Mouse (Mus musculus): ENCODE measurements around the gene S100a5. TPM values are rescaled to one million over a fixed set of nuclear protein-coding genes. Genes with fewer than 3 reads are reported as not detected.

Gene S100a5
- not detected for total RNA-seq (2021)
- long read RNA-seq, experiment 1: 0 reads
- long read RNA-seq, experiment 2: 0 reads

DNA sequence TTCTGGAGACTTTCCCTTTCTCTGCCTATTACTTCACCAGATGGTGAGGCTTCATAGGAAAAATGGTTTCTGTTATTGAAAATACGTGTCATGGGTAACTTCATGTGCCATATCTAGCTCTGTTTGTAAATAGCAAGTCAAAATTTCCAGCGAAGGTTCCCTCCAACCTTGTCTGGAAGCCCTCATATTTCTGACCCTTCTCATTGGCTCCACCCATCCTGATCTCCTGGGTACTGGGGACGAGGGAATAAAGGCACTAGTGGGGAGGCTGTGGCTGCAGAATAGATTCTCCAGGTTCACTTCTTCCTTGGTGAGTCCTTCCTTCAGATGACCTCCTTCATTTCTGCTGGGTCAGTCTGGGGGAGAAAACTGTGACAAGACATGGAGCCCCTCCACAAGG, at the start of gene S100a5:
Gene S100a5, plus strand, starts transcription at position 301 of the 400 bp plus-strand sequence.
- H3K27ac ChIP-seq: no peak within 1 kb of the TSS
- no peak for DNase-seq (ENCODE audit: extremely low spot score in 1 of 2, low spot score in 2 of 2)
- no peak for TF ChIP-seq CTCF (IDR thresholded peaks at IDR 0.05)
- H3K4me3 ChIP-seq: no peak within 1 kb of the TSS
- intact Hi-C loops (cut with DNase I): no loop called here

DNA sequence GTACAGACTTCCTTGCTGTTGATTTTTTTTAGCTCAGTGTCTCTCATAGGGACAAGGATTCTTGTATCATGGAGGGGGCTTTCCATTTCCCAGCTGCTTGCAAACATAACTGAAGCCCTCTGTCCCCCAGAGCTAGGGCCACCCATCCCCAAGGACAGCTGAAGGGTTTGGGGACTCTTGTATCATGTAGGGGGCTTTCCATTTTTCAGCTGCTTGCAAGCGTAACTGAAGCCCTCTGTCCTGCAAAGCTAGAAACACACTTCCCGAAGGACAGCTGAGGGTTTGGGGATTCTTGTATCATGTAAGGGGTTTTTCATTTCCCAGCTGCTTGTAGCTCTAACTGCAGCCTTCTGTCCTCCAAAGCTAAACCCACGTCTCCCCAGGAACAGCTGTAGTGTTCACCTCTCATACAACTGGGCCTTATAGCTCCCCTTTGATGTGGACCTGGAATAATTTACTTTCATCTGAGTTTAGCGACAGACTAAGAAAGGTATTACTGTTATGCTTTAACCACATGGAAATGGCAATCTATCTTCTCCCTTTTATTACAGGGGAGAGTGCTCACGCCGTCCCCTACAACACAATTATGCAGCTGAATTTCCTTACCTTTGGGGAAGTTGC, 48.2 kb upstream of the S100a5 start, which contains the start of gene S100a3:
Gene S100a3, plus strand, starts transcription at position 571 of the 621 bp plus-strand sequence.
- no peak for TF ChIP-seq CTCF (IDR thresholded peaks at IDR 0.05)
- Histone ChIP-seq H3K27ac (no peak within 1 kb of the TSS), H3K4me3 (no peak within 1 kb of the TSS)
- no peak for DNase-seq (ENCODE audit: extremely low spot score in 1 of 2, low spot score in 2 of 2)
- intact Hi-C loops (cut with DNase I): no loop called here

GRCm38 (mm10) chr3:90574691-90575090, 33.6 kb upstream of the S100a5 start:
- intact Hi-C loops (cut with DNase I): no loop called here
- no peak for TF ChIP-seq CTCF (IDR thresholded peaks at IDR 0.05)
- H3K4me3 ChIP-seq: no peak overlapping the region
- DNase-seq (ENCODE audit: extremely low spot score in 1 of 2, low spot score in 2 of 2): no peak
- no peak overlapping the region for H3K27ac ChIP-seq

- H3K27ac ChIP-seq: no peak overlapping the region
- H3K4me3 ChIP-seq: no peak overlapping the region
- no peak for DNase-seq (ENCODE audit: extremely low spot score in 1 of 2, low spot score in 2 of 2)
- intact Hi-C loops (cut with DNase I): no loop called here
- no peak for TF ChIP-seq CTCF (IDR thresholded peaks at IDR 0.05)
Measured at GRCm38 (mm10) chr3:90575320-90575719, 33.0 kb upstream of the S100a5 start.

GRCm38 (mm10) chr3:90576351-90577001, 31.8 kb upstream of the S100a5 start:
- TF ChIP-seq CTCF (IDR thresholded peaks at IDR 0.05): no peak
- no peak for DNase-seq (ENCODE audit: extremely low spot score in 1 of 2, low spot score in 2 of 2)
- intact Hi-C loops (cut with DNase I): no loop called here
- Histone ChIP-seq H3K4me3 (no peak overlapping the region), H3K27ac (no peak overlapping the region)

DNA sequence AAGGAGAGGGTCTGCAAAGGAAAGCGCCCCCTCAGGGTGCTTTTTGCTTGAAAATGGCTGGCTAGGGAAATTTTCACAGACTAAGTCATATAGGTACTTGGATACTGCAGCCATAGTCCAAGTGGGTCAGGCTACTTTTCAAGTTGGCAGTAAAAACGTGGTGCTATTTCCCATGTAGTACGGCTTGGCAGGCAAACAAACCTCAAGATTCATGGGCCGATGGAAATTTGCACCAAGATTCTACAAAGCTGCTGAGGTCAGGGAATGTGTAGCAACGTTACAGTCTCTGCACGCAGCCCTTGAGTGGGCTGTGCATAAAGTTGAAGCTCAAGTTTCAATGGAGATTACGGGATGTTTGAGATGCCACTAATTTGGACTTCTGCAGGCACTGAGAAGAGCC, 28.9 kb upstream of the S100a5 start:
- no peak for TF ChIP-seq CTCF (IDR thresholded peaks at IDR 0.05)
- intact Hi-C loops (cut with DNase I): no loop called here

GRCm38 (mm10) chr3:90581141-90581540, 27.2 kb upstream of the S100a5 start:
- TF ChIP-seq CTCF (IDR thresholded peaks at IDR 0.05): no peak
- Histone ChIP-seq H3K27ac (no peak overlapping the region), H3K4me3 (no peak overlapping the region)
- no peak for DNase-seq (ENCODE audit: extremely low spot score in 1 of 2, low spot score in 2 of 2)
- intact Hi-C loops (cut with DNase I): loop anchor here (2.0 kb wide), 1 partner anchor 58 kb away; no protein-coding TSS in a partner anchor

More for the DNA sequence above, 28.9 kb upstream of the S100a5 start:
- Histone ChIP-seq H3K4me3 (no peak overlapping the region), H3K27ac (no peak overlapping the region)
- no peak for DNase-seq (ENCODE audit: extremely low spot score in 1 of 2, low spot score in 2 of 2)

- no peak overlapping the region for H3K27ac ChIP-seq
- intact Hi-C loops (cut with DNase I): no loop called here
- no peak overlapping the region for H3K4me3 ChIP-seq
- peak; percentile 41 for TF ChIP-seq CTCF (IDR thresholded peaks at IDR 0.05)
- DNase-seq (ENCODE audit: extremely low spot score in 1 of 2, low spot score in 2 of 2): no peak
Measured at GRCm38 (mm10) chr3:90582156-90582555, 26.2 kb upstream of the S100a5 start.

DNA sequence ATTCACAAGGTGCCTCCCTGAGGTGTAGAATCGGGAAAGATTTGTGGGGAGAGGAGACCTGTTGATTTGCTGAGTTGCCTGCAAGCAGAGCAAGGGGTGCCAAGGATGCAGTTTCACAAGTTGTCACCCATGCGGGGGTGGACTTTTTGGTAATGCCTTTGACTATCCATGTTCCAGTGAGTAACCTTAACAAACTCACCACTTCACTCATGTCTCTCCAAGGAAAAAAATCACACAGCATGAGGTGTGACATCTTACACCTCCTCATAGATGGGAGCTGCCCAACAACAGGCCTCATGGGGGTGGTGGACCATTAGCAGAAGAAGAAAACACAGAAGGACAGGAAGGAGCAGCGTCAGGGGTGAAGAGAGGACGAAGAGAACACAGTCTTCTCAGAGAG, 25.8 kb upstream of the S100a5 start:
- no peak overlapping the region for H3K27ac ChIP-seq
- intact Hi-C loops (cut with DNase I): no loop called here
- no peak for DNase-seq (ENCODE audit: extremely low spot score in 1 of 2, low spot score in 2 of 2)
- no peak overlapping the region for H3K4me3 ChIP-seq
- no peak for TF ChIP-seq CTCF (IDR thresholded peaks at IDR 0.05)

GRCm38 (mm10) chr3:90583893-90584292, 24.4 kb upstream of the S100a5 start:
- no peak for DNase-seq (ENCODE audit: extremely low spot score in 1 of 2, low spot score in 2 of 2)
- Histone ChIP-seq H3K27ac (no peak overlapping the region; the same call in 1 of the 2 replicates), H3K4me3 (no peak overlapping the region)
- intact Hi-C loops (cut with DNase I): loop anchor here (2.0 kb wide), 1 partner anchor 75 kb away; the partner anchor contains the start of gene Chtop
- TF ChIP-seq CTCF (IDR thresholded peaks at IDR 0.05): no peak; the same call in 1 of the 2 replicates

- intact Hi-C loops (cut with DNase I): loop anchor here (1.0 to 2.0 kb wide), 2 partner anchors 65 to 77 kb away; partner anchors contain the start of gene Chtop
- DNase-seq (ENCODE audit: extremely low spot score in 1 of 2, low spot score in 2 of 2): peak; percentile 70 to 77
- Histone ChIP-seq H3K27ac (peak overlapping the region; percentile 77; the same call in 1 of the 2 replicates), H3K4me3 (no peak overlapping the region)
- peak; percentile 85 for TF ChIP-seq CTCF (IDR thresholded peaks at IDR 0.05)
Measured at GRCm38 (mm10) chr3:90585595-90585994, 22.7 kb upstream of the S100a5 start.

- no peak for DNase-seq (ENCODE audit: extremely low spot score in 1 of 2, low spot score in 2 of 2)
- TF ChIP-seq CTCF (IDR thresholded peaks at IDR 0.05): no peak
- Histone ChIP-seq H3K27ac (peak overlapping the region; percentile 77), H3K4me3 (no peak overlapping the region)
- intact Hi-C loops (cut with DNase I): loop anchor here (1.0 to 2.0 kb wide), 2 partner anchors 19 to 29 kb away; no protein-coding TSS in a partner anchor
Measured at GRCm38 (mm10) chr3:90586016-90586643, 22.2 kb upstream of the S100a5 start.

All from left cerebral cortex, adult 2 months (tissue).